Mouse (Mus musculus) gastrocnemius, adult 18-20 months (tissue): ENCODE measurements around the gene Klf14. TPM values are rescaled to one million over a fixed set of nuclear protein-coding genes. Genes with fewer than 3 reads are reported as not detected.
A peak's percentile ranks its signal among the peaks of the same experiment; 100 is the strongest.

Experiments
- DNase-seq: peaks from one replicate; pipeline ENCODE4 v3.0.0; 2021; ENCODE audit warnings: low spot score
- long read RNA-seq, 2 experiments: library from polyadenylated mRNA; stranded (forward); transcript quantifications; one replicate each; pipeline ENCODE4 v2.0.0; 2021
- total RNA-seq, 2 experiments: library from RNA; stranded (reverse); gene quantifications; 2 replicates each; pipeline ENCODE4 v1.2.3; 2021

Klf14 gene
- total RNA-seq: under 1 TPM in 1 of 2 experiments, not detected in 1; 0.21 TPM
- long read RNA-seq, experiment 1: 0 reads
- long read RNA-seq, experiment 2: 0 reads

- peak; percentile 8 for DNase-seq
Measured at GRCm38 (mm10) chr6:30958736-30959540, at the start of gene Klf14. Gene Klf14, minus strand, starts transcription at chr6:30959078.

GRCm38 (mm10) chr6:31006111-31006600 lies 47.3 kb upstream of the Klf14 start:
- DNase-seq: no peak

GRCm38 (mm10) chr6:30986393-30986792 lies 27.5 kb upstream of the Klf14 start:
- DNase-seq: no peak

GRCm38 (mm10) chr6:30983021-30983420 lies 24.1 kb upstream of the Klf14 start:
- DNase-seq: no peak

GRCm38 (mm10) chr6:30982372-30982980 lies 23.6 kb upstream of the Klf14 start:
- no peak for DNase-seq

- DNase-seq: no peak
Measured at GRCm38 (mm10) chr6:30981351-30981750, 22.5 kb upstream of the Klf14 start.

- no peak for DNase-seq
Measured at GRCm38 (mm10) chr6:30978615-30979014, 19.7 kb upstream of the Klf14 start.

- DNase-seq: no peak
Measured at GRCm38 (mm10) chr6:30972121-30972520, 13.2 kb upstream of the Klf14 start.

GRCm38 (mm10) chr6:30957784-30958735 lies 818 bp downstream of the Klf14 start:
- peak; percentile 17 for DNase-seq

- no peak for DNase-seq
Measured at GRCm38 (mm10) chr6:30939264-30939663, 19.6 kb downstream of the Klf14 start.

GRCm38 (mm10) chr6:30922821-30923220 lies 36.1 kb downstream of the Klf14 start:
- no peak for DNase-seq

GRCm38 (mm10) chr6:30921826-30922225 lies 37.1 kb downstream of the Klf14 start:
- no peak for DNase-seq

GRCm38 (mm10) chr6:30920834-30921675 lies 37.8 kb downstream of the Klf14 start:
- peak; percentile 15 for DNase-seq

GRCm38 (mm10) chr6:30915473-30915872 lies 43.4 kb downstream of the Klf14 start, which contains the start of gene Tsga13:
Gene Tsga13, minus strand, starts transcription at chr6:30915573.
- DNase-seq: no peak

- no peak for DNase-seq
Measured at GRCm38 (mm10) chr6:30907970-30908369, 50.9 kb downstream of the Klf14 start.

Other genes with a start within 250 kb of the Klf14 start
- gene Mest, start 235.5 kb downstream of the Klf14 start, total RNA-seq: 1 to 10 TPM; 1.8 to 3.2 TPM
- 10 to 100 TPM; 12.5 to 15.7 TPM for gene Copg2, start 62.3 kb downstream of the Klf14 start, total RNA-seq
- gene Tsga13, start 43.5 kb downstream of the Klf14 start, total RNA-seq: not detected